ENCODE assay signal across 30 mouse cellular contexts in the genomic region with DNA sequence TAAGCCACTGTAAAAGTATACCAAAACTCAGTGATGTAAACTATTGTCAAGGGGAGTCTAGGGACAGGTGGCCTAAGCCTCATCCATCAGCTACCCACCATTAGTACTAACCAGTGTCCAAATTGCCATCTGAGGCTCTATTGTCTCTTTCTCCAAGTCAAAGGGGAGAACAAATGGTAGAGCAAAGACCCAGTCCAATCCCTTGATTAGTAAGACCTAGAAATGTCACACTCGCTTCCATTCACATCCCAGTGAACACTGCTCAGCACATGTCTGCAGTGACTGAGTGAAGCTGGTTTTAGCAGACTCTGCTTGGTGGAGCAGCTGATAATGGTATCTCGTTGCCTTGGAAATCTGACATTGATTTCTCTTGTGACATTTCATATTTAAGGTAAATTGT.
"Had no signal": no experiment of that assay in that cellular context is flagged by ENCODE, and none has a peak within 500 bp of the region (broad histone marks: within the 10 kb centered on the region; RNA-seq: fewer than 3 reads in every experiment).

No protein-coding gene starts in this region.

- H3K36me3 ChIP-seq: limb, embryonic 10.5 days; limb, embryonic 12.5 days; limb, embryonic 15.5 days; liver, embryonic 12.5 days; liver, embryonic 13.5 days; liver, embryonic 15.5 days; lung, embryonic 15.5 days; midbrain, embryonic 10.5 days; midbrain, embryonic 12.5 days; midbrain, embryonic 13.5 days; midbrain, embryonic 15.5 days had no signal

- H3K4me1 ChIP-seq: limb, embryonic 10.5 days; limb, embryonic 12.5 days; limb, embryonic 13.5 days; limb, embryonic 15.5 days; liver, embryonic 12.5 days; liver, embryonic 13.5 days; liver, embryonic 15.5 days; lung, embryonic 15.5 days; megakaryocyte, embryonic 14.5 days; midbrain, embryonic 10.5 days; midbrain, embryonic 12.5 days; midbrain, embryonic 13.5 days; midbrain, embryonic 15.5 days had no signal

- DNase-seq: left cerebral cortex, postnatal 4 days; liver; liver, embryonic 13.5 days; liver, postnatal 0 days; lung, adult 18-20 months; lung, adult 2 months; lung, embryonic 14.5 days; lung, postnatal 10 days; lung, postnatal 14 days; lung, postnatal 36 days; midbrain, embryonic 14.5 days had no signal

- H3K9ac ChIP-seq: limb, embryonic 12.5 days; limb, embryonic 13.5 days; limb, embryonic 15.5 days; liver, embryonic 12.5 days; liver, embryonic 13.5 days; liver, embryonic 14.5 days; liver, embryonic 15.5 days; liver, postnatal 0 days; lung, embryonic 14.5 days; lung, embryonic 15.5 days; midbrain, embryonic 12.5 days; midbrain, embryonic 13.5 days; midbrain, embryonic 15.5 days had no signal

- H3K4me2 ChIP-seq: limb, embryonic 12.5 days; limb, embryonic 13.5 days; limb, embryonic 15.5 days; liver, embryonic 11.5 days; liver, embryonic 12.5 days; liver, embryonic 13.5 days; liver, embryonic 15.5 days; lung, embryonic 14.5 days; lung, embryonic 15.5 days; midbrain, embryonic 11.5 days; midbrain, embryonic 12.5 days; midbrain, embryonic 13.5 days; midbrain, embryonic 15.5 days had no signal

- H3K4me3 ChIP-seq: limb, embryonic 10.5 days; limb, embryonic 12.5 days; limb, embryonic 13.5 days; limb, embryonic 15.5 days; liver, embryonic 12.5 days; liver, embryonic 13.5 days; liver, embryonic 15.5 days; lung, embryonic 15.5 days; megakaryocyte, embryonic 14.5 days; midbrain, embryonic 10.5 days; midbrain, embryonic 12.5 days; midbrain, embryonic 13.5 days; midbrain, embryonic 15.5 days; myocyte had no signal

- H3K27me3 ChIP-seq: limb, embryonic 12.5 days; limb, embryonic 13.5 days; limb, embryonic 15.5 days; liver, embryonic 12.5 days; liver, embryonic 13.5 days; liver, embryonic 15.5 days; lung, embryonic 15.5 days; megakaryocyte, embryonic 14.5 days; midbrain, embryonic 12.5 days; midbrain, embryonic 13.5 days; midbrain, embryonic 15.5 days had no signal

- ATAC-seq: liver, embryonic 12.5 days; liver, postnatal 0 days; lung, postnatal 0 days; midbrain, embryonic 13.5 days; midbrain, embryonic 15.5 days; midbrain, embryonic 16.5 days had no signal

- H3K27ac ChIP-seq: limb, embryonic 10.5 days; limb, embryonic 12.5 days; limb, embryonic 13.5 days; limb, embryonic 15.5 days; liver, embryonic 12.5 days; liver, embryonic 13.5 days; liver, embryonic 14.5 days; liver, embryonic 15.5 days; lung, embryonic 15.5 days; macrophage; midbrain, embryonic 10.5 days; midbrain, embryonic 12.5 days; midbrain, embryonic 13.5 days; midbrain, embryonic 15.5 days had no signal

- H3K9me3 ChIP-seq: limb, embryonic 10.5 days; limb, embryonic 12.5 days; limb, embryonic 13.5 days; limb, embryonic 15.5 days; liver, embryonic 12.5 days; liver, embryonic 13.5 days; liver, embryonic 15.5 days; lung, embryonic 15.5 days; megakaryocyte, embryonic 14.5 days; midbrain, embryonic 10.5 days; midbrain, embryonic 12.5 days; midbrain, embryonic 13.5 days; midbrain, embryonic 15.5 days had no signal
